Mouse (Mus musculus): ENCODE data around the gene Kif20b. TPM values are rescaled to one million over a fixed set of nuclear protein-coding genes. Genes with fewer than 3 reads are reported as not detected.

Gene Kif20b
- 14.8 and 18.1 TPM in 2 replicates for polyA plus RNA-seq (2012; rRNA removed)

GRCm38 (mm10) chr19:34921652-34922602 is at the start of gene Kif20b:
Gene Kif20b (plus strand): TSS chr19:34922361.

DNA sequence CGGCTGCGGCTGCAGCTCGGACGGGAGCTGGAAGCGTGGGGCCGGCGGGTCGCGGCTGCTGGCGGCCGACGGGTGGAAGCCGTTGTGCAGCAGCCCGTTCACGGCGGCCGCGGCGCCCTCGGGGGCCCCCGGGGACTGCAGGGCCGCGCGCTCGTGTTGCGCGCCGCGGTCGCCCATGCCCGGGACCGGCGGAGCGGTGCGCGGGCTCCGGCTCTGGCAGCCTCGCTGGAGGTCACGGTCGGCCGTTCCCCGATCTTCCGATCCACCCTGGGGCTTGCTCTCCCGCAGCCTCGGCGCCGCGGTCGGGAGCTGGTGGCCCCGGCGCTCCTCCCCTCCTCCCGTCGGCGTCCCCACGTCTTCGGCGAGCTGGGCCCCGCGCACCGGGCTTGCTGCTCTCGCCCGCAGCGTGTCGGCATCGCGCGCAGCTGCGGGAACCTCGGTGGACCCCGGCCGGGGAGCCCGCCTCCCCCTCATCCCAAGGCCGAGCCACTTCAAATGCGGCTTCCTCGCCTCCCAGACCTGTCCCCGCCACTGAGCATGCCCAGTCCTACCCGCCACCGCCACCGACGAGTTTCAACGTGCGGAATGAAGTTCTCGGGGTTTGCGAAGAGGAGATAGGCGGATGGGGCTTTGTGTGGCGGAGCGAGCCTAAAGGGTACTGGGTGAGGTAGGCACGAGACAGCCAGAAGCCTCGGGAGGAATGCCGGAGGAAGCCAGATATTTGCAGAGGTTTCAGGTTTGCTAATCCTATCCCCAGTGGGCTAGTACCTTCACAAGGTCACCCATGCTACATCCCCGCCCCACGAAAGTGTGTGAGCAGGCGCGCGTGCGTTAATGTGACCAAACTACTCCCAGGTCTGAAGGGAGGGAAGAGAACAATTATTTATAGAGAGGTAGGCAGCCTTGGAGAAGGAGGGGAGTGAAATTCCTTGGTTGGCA is 43.3 kb upstream of the Kif20b start, which contains the start of gene Pank1:
Gene Pank1 (minus strand): TSS at position 853 of the 939 bp plus-strand sequence.

Other genes starting within 250 kb of the Kif20b start
- 1.7 and 1.9 TPM in 2 replicates for gene Slc16a12, start 175.1 kb upstream of the Kif20b start, polyA plus RNA-seq (2012; rRNA removed)
- gene Pank1, start 42.9 kb upstream of the Kif20b start, polyA plus RNA-seq (2012; rRNA removed): 4.1 and 4.4 TPM in 2 replicates

All from central nervous system, embryonic 14 days (tissue).